Mouse (Mus musculus) left cerebral cortex, adult 8-10 months (tissue): ENCODE data around the gene Rhbg. TPM values are rescaled to one million over a fixed set of nuclear protein-coding genes. Genes with fewer than 3 reads are reported as not detected.

Source experiments
- DNase-seq, 2 experiments: peaks; one replicate each; pipeline ENCODE4 v3.0.0; 2022; ENCODE audit warnings: low spot score in 2 of 2
- total RNA-seq, 4 experiments: library from RNA; stranded (reverse); gene quantifications; 2 replicates each; pipeline ENCODE4 v1.2.4; 2022

The Rhbg gene
- total RNA-seq, 4 experiments from 2014 or later: not detected

- no peak for DNase-seq
Observed at GRCm38 (mm10) chr3:88229526-88229925, 25.0 kb downstream of the Rhbg start.

DNA sequence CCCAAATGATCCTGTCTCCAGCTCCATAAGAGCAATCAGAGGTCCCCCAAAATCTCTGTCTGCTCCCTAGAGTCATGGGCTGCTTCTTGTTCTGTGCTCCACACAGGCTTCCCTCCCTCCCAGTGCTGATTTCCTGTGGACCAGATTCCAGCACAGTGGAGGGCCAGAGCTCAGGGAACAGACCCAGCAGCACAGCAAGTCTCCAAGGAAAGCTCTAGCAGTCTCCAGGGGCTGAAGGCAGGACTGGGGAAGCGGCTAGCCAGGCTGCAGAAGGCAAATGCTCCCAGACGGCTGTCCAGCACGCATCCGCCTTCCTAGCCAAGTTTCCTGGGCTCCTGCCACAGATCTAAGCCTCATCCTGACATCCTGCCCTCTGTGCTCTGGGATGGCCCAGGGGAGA is 25.6 kb downstream of the Rhbg start:
- no peak for DNase-seq

- no peak for DNase-seq
Observed at GRCm38 (mm10) chr3:88227976-88228375, 26.5 kb downstream of the Rhbg start.

DNA sequence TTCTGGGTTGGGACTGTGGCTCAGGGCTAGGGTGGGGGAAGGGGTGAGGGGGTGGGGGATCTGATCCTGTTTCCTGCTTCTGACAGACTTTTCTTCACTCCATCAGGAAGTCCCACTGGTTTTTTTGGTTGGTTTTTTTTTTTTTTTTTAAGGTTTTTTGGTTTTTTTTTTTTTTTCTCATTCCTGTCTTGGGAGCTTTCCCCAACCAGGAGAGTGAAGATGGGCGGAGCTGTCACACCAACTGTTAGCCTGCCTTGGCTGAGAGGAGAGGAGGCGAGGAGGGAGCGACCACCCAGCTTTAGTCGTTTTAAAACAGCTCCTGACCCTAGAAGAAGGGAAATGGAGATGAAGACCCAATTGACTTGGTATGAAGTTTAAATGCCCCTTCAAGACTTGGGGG is 27.2 kb downstream of the Rhbg start:
- DNase-seq: no peak

DNA sequence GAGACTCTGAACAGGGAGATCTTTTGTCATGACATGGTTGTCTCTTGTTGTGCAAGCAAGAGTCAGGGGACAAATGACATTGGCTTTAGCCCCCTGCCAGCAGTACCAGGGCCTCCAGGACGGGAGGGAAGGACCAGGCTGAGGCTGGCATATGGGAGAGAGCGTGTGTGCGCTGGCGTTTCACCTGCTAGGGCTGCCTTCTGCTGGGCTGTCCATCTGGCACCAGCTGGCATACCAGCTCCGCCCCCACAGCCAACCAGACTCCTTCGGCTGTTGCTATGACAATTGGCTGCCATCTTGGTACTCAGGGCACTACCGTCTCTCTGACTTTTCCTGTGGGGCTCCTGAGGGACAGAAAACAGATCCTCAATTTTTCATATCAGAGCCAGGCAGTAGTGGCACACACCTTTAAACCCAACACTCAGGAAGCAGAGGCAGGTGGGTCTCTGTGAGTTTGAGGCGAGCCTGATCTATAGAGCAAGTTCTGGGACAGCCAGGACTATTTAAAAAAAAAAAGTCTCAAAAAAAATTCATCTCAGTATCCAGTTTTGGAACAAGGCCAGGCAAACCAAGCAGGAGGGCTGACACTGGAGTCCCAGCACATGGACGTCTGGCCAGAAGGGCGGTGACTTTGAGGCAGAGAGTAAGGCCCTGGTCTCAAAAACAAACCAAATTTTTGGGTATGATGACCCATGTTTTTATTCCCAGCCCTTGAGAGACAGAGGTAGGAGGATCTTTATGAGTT is 28.2 kb downstream of the Rhbg start:
- peak in 1 of 2 experiments; percentile 83 for DNase-seq

- DNase-seq: no peak
Observed at GRCm38 (mm10) chr3:88224929-88225328, 29.6 kb downstream of the Rhbg start.

DNA sequence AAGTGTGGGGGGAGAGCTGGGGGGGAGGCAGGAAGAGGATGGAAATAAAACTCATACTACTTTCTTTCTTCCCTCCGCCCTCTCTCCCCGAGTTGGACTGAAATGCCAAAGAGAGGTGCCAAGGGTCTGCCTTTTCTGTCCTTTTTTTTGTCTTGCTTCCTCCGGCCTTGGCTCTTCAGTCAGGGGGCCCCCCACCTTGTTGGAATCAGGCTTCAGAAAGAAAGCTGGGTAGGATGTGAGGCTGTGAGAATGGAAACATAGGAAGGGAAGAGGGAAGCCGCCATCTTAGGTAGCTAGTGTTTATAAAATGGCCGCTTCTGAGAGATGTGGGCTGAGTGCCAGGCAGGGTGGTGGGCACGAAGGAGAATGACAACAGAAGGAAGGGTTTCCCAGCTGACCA is 32.1 kb downstream of the Rhbg start:
- peak in 1 of 2 experiments; percentile 73 for DNase-seq

- DNase-seq: peak in 1 of 2 experiments; percentile 92
Observed at GRCm38 (mm10) chr3:88221519-88222390, 32.8 kb downstream of the Rhbg start.

DNA sequence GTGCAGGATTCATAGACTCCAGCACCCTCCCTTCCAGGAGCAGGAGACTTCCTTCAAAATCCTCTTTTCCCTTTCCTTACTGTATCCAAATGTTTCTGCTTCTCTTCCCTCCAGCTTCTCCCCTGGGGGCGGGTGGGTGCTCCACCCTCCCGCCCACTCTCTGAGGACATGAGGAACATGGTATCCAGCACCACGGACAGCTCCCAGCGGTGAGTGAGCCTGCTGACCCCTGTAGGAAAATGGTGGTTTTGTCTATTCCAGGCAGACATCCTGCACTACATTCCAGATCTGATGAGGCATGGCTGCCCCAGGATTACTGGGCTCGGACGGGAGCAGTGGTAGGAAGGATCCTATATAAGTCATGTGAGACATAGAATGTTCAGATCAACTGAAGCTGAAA is 33.7 kb downstream of the Rhbg start:
- no peak for DNase-seq

- DNase-seq: no peak
Observed at GRCm38 (mm10) chr3:88219940-88220339, 34.6 kb downstream of the Rhbg start.

DNA sequence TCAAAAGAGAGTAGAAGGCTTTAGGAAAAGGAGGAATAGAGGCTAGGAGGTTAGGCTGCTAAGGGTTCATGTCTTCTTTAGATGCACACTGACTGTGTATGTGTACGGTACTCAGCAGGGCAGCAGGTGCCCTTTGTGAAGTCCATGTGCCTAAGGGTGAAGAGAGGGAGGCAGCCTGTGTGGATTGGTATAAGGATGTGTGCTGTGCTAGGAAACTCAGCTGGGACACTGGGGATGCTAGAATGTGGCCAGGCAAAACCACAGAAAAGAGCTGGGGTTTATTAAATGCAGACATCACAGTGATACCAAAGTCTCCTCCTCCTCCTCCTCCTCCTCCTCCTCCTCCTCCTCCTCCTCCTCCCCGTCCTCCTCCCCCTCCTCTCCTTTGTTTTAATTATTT is 36.8 kb downstream of the Rhbg start:
- no peak for DNase-seq

DNA sequence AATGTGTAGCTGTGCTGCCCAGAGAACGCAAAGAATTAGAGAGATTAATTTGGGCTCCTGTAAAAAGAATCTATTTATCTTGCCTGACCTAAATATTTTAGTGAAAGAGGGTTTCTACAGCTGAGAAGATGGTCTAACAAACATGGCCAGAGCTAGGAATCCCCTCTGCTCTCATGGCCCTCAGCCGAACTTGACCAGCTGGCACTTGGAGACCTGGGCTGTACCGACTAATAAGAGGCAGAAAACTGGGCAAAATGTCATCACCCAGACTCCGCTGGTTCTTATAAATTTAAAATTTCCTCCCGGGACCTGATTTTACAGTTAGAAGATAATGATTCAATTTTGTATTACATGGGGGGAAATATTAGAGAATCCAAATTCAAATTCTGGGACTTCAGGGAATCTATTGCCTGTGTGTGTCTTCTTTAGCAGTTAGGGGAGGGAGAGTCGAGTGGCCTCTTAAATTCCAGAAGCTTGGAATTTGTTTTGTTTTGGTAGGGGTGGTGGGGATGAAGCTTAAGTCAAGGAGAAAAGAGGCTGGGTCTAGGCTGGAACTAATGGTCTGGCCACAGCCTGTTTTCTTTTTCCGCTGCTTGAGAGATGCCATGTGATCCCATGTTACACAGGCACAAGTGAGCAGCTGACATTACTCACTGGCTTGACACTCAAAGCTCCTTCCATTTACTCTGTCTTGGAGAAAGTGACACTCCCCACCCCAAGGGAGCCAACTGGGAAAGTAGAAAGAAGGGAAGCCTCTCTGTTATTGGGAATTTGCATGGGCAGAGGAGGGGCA is 37.8 kb downstream of the Rhbg start:
- no peak for DNase-seq

DNA sequence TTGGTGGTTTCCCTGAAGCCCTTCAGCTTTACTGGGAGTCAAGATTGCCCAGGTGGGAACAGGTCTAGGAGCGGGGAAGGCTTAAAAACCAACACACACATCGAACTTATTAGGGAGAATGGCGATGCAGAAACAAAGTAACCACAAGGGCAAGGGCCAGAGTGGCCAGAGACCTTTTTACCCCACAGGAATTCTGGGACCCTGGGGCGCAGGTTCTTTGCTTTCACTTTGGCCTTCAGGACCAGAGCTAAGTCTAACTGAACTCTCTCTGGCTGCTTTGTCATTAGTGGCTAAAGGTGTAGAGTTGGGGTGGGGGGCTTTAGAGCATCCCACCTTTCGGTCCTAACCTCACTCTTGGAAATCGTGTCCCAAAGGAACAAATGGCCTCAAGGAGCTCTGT is 38.4 kb downstream of the Rhbg start:
- no peak for DNase-seq

GRCm38 (mm10) chr3:88215553-88216004 is 38.9 kb downstream of the Rhbg start:
- DNase-seq: no peak

DNA sequence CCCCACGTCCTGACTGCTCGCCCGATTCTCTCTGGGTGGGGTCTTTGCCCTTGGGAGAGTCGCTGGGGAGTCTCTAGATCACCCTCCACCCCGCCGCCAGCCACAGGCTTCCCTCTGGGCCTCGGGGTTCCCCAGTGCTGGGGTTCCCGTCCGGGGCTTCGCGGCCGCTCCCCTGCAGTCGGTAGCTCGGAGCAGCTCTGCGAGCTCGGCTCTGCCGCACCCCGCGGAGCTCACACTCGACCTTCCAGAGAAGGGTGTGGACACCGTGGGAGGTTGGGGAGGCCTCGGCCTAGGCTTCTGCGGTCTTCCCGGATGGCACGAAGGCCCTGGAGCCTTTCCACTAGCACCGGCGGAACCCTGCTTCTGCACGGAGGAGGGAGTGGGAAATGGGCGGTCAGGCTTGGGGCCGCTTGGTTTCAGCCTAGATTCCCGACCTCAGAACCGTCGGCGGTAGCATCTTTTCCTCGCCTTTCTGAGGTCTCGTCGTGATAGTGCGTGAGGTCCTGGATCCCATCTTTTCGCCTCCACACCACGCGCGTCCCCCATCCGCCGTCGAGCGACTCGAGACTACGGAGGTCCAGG is 39.4 kb downstream of the Rhbg start:
- no peak for DNase-seq

DNA sequence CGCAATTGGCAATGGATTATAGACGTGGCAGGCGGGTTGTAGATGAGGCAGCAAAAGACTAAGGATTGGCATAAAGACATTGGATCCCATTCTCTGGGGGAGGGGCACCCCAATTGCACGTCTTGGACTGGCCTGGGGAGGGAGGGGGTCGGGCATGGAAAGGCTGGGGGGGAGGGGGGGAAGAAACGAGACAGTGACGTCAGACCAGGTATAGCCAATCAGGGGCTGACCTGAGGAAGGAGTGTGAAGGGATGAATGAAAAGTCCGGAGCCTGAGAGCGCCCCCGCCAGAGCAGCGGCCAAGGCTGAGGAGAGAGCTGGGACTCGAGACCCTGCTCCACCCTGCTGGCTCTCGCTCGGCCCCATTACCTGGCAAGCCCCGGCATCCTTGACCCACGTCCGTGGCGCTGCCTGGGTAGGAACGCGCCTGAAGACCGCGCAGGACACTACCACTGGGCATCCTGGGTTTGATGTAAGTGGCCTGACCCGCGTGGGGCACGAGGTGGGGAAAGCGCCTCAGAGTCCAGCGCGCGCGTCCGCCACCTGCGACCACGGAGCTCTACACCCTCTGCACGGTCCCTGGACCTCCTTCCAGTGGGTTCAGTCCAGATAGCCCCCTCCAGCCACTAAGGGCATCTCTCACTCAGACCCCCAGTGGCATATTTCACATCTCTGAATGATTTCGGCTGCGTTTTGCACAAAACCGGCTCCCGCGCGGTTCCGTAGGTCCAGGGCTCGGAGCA is 40.1 kb downstream of the Rhbg start:
- peak in 1 of 2 experiments; percentile 74 for DNase-seq

GRCm38 (mm10) chr3:88213019-88213418 is 41.5 kb downstream of the Rhbg start:
- no peak for DNase-seq

- no peak for DNase-seq
Observed at GRCm38 (mm10) chr3:88212356-88212755, 42.2 kb downstream of the Rhbg start.

- no peak for DNase-seq
Observed at GRCm38 (mm10) chr3:88210918-88211317, 43.6 kb downstream of the Rhbg start.

DNA sequence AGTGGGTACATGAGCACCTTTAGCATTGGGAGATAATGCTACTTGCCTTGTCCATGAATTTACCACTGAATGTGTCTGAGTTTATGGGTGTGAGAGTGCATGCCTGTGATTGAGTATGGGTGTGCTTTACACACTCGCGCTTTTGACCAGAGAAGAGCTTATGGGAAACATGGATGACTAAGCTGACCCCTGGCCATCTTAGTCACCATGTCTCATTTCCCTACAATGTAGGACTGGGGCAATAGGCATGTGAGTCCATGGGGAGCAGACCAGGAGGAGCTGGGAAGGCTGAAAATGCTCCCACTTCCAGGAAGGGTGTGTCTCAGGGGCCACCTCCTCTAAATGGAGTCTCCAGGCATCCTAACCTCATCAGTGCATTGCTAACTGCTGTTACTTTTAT is 44.4 kb downstream of the Rhbg start:
- DNase-seq: no peak

- no peak for DNase-seq
Observed at GRCm38 (mm10) chr3:88209306-88209705, 45.2 kb downstream of the Rhbg start.
